Mouse (Mus musculus): ENCODE results near the gene Inpp5d.
A peak's percentile ranks its signal among the peaks of the same experiment; 100 is the strongest.

The Inpp5d gene

GRCm38 (mm10) chr1:87655101-87655500 is 35.0 kb downstream of the Inpp5d start:
- no peak for DNase-seq (ENCODE audit: low spot score in 2 of 2)

DNA sequence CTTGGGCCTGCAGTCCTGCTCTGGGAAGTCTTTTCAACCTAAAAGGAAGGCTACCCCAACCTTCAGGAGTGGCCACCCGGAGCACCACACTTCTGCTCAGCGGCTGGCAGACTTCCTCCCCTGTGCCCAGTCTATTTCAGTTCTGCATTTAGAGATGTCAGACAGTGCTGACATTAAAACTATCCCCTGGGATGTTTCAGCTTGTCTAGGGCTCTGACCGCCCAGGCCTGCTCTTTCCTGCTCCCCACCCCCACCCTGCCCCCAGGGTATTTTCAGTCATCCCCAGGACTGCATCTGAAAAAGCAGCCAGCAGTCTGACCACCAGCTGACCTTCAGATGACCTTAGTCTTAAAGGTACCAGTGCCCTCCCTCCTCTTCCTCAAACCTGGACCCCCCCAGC is 38.0 kb downstream of the Inpp5d start:
- peak; percentile 72 to 76 for DNase-seq (ENCODE audit: low spot score in 2 of 2)

DNA sequence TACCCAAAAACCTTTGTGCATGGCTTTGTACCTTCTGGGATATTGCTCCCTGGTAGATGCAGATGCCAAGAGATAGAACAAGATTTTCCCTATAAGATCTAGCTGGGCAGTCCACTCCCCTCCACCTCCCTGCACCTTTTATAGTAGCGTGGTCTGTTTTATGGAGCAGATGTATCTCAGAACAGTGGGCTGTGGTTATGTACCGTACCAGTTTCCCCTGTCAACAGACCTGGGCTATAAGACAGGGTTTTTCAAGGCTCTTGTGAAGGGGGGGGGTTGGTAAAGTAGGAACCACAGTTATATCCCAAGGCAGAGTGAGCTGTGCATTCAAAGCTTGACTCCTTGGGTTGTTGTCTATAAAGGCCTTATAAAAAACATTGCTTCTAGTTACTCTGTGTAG is 38.4 kb downstream of the Inpp5d start:
- DNase-seq (ENCODE audit: low spot score in 2 of 2), result no peak

GRCm38 (mm10) chr1:87658937-87659617 is 39.0 kb downstream of the Inpp5d start:
- DNase-seq (ENCODE audit: low spot score in 2 of 2), result peak; percentile 77 to 84

GRCm38 (mm10) chr1:87659618-87659960 is 39.5 kb downstream of the Inpp5d start:
- DNase-seq (ENCODE audit: low spot score in 2 of 2), result no peak

- no peak for DNase-seq (ENCODE audit: low spot score in 2 of 2)
Measured at GRCm38 (mm10) chr1:87660740-87661139, 40.6 kb downstream of the Inpp5d start.

DNA sequence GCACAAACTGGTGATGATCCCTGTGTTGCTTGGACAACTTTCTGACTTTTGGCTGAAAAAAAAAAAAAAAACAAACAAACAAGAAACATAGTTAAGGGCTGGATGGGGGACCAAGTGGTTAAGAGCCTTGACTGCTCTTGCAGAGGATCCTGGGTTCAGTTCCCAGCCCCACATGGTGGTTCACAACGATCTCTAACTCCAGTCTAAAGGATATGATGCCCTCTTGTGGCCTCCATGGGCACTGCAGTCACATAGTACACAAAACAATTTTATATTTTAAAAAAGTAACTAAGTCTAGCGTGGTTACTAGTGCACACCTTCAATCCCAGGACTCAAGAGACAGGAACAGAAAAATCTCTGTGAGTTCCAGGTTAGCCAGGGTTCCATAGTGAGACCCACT is 43.9 kb downstream of the Inpp5d start:
- no peak for DNase-seq (ENCODE audit: low spot score in 2 of 2)

DNA sequence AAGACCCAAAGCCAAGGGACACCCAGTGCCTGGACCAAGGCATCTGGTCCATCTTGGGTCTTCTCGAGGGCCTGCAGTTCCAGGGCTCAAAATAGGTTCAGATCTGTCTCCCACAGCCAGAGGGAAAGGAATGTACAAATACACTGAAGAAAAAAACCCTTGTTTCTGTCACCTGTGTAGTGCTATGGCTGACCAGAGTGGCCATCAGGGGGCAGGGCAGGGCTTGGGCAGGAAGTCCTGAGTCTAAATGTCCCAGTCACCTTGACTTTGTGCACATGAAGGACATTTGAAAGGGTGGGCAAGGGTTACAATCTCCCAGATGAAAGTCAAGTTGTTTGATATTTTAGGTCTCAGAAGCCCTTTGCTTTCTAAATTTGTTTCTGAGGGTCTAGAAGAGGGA is 46.9 kb downstream of the Inpp5d start:
- DNase-seq (ENCODE audit: low spot score in 2 of 2), result no peak

DNA sequence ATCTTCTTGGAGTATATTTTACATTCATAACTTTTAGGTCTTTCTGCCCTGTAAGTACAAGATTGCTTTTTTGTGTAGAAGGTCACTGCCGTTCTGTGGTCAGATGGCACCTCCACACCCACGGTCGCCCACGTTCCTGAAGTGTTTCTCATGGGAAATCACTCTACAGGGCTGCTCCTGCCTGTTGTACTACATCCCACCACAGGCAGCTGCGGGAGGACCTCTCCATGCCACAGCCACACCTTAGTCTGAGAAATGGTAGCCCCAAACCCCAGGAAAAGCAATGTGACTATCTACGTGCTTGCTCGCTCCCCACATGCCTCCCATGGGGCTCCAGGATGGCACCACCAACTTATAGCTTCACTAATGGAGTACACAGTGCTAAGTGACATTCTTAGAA is 48.2 kb downstream of the Inpp5d start:
- DNase-seq (ENCODE audit: low spot score in 2 of 2), result no peak

DNA sequence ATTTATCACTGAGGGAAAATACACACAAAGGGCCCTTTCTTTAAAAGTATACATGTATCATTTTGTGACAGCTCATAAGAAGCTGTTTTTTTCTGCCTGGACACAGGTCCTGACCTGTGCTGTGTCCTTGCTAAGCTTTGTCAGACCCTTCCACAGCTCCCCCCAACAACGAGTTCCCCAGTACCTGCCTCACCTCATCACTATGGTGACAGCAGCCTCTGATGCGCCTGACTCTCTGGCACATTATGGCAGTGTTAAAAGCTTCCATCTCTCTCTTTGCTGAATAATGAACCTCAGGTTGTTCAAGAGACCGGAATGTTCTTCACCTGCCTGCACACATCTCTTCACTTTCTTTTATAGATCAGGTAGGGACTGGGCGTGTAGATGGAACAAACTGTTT is 51.4 kb downstream of the Inpp5d start:
- DNase-seq (ENCODE audit: low spot score in 2 of 2), result no peak

DNA sequence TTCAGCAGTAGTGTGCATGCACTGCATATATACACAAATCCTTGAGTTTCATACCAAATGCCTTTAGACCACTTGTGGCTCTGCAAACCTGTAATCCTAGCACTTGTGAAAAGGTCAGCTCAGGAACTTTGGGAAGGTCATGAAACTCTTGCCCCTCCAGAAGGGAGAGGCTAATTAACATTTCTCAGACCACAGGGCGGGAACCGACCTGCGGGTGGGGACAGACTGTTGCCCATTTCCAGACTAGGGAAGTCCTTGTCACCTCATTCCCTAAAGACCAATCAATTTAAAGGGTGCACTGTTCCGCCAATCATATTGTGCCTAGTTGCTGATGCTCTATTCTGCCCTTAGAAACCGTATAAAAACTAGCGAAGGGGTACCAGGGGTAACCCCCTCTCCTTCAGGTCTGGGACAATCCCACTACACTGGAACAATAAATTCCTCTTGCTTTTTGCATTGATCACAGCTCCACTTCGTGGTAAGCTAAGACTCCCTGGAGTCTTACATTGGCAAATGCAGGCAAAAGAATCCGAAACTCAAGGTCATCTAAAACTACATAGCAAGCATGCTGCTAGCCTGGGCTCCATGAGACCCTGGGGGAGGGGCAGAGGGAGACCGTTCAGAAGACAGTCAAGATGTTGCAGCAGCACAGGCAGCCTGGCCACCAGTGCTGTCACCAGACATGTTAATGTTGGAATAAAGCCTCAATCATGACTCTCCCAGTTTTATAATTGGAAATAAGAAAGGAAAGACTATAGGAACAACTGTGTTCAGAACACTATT is 53.9 kb downstream of the Inpp5d start:
- DNase-seq (ENCODE audit: low spot score in 2 of 2), result no peak

- no peak for DNase-seq (ENCODE audit: low spot score in 2 of 2)
Measured at GRCm38 (mm10) chr1:87676006-87676405, 55.9 kb downstream of the Inpp5d start.

DNA sequence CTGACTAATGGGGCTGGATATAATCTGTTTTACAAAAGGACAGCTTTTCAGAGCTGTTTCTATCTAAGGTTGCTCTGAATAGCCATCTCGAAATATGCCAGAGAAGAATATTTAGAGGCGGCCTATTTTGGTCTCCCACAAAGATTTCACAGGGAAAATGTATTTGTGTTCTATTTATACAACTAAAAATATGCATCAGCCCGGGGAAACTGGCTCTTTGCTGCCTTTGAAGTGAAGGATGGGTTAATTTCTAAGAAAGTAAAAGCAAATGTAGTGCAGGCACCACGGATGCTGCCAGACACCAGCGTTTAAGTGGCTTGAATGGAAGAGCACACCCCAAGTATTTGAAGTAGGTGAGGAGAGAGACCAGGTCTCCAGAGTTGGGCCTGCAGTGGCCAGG is 59.0 kb downstream of the Inpp5d start:
- DNase-seq (ENCODE audit: low spot score in 2 of 2), result no peak

DNA sequence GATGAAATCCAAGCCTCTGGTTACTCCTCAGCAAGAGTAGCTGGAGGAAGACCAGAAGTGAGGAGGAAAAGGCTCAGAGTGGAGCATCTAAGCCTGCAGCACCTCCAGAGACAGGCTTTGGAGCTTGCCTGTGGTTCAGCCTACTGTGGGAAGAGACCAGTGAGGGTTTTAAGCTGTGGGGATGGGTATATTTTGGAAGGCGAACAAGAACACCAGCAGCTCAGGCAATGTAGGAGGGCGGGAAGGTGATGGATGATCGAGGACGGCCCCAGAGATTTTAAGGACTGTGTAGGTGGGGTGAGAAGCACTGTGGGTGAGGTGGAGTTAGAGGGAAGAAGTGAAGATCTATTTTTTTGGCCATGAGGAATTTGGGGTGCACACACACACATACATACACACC is 60.8 kb downstream of the Inpp5d start:
- DNase-seq (ENCODE audit: low spot score in 2 of 2), result no peak

- peak in 1 of 2 experiments; percentile 19 for DNase-seq (ENCODE audit: low spot score in 2 of 2)
Measured at GRCm38 (mm10) chr1:87682473-87682872, 62.4 kb downstream of the Inpp5d start.

GRCm38 (mm10) chr1:87684071-87684470 is 64.0 kb downstream of the Inpp5d start:
- DNase-seq (ENCODE audit: low spot score in 2 of 2), result no peak

GRCm38 (mm10) chr1:87684791-87685190 is 64.7 kb downstream of the Inpp5d start:
- no peak for DNase-seq (ENCODE audit: low spot score in 2 of 2)

DNA sequence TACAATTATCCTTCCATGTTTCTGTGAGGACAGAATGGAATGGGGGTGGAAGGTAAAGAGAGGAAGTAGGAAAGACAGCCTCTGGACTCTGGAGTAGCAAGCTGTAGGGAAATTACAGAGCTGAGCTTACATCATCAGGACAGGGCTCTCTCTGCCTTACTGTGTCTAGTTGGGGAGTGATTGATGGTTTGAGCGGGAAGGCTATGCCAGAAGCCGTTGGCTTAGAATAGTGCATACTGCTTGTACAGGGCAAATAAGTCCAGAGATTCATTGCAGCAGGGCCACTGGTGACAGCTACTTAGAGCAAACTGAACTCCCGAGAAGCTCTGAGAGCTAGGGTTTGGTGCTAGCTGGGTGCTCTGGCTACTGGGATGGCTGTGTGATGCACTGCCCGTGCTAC is 66.2 kb downstream of the Inpp5d start:
- DNase-seq (ENCODE audit: low spot score in 2 of 2), result no peak

- no peak for DNase-seq (ENCODE audit: low spot score in 2 of 2)
Measured at GRCm38 (mm10) chr1:87687009-87687408, 66.9 kb downstream of the Inpp5d start.

DNA sequence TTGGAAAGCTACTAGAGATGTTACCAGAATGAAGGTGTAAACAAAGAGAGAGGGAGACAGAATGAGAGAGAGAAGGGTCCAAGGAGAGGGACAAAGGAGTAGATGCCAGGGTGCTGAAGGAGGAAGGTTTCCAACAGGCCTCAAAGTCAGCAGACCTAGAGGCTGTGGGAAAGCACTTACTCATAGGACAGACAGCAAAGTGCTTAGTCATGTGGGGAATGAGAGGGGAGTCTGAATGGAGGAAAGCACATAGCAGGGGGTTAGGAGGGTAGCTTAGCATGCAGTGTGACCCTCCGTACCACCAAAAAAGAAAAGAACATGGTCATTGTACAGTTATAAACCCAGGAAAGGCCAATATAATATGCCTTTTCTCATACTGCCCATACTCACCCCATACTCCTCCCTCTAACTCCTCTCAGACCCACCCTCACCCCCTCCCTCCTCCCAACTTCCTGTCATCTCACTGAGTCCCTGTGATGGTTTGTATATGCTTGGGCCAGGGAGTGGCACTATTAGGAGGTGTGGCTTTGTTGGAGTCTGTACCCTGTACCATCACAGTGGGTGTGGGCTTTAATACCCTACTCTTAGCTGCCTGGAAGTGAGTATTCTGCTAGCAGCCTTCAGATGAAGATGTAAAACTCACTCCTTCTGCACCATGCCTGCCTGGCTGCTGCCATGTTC is 69.7 kb downstream of the Inpp5d start:
- DNase-seq (ENCODE audit: low spot score in 2 of 2), result no peak

DNA sequence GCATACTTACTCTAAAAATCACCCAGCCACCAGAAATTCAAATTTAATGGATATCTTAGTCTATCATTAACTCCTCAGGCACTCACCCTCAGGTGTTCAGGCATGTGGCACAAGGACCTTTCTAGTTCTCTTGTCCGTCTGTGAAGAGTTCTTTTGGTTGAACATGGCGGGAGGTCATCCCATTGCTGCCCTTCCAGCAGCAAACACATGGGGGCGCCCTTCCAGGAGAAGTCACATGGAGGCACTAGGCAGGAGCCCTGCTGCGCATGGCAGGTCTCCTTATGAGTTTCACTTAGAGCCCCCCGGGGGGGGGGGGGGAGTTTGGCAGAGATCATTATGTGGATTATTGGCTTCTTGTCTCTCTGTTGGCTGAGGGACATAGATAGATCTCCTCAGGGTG is 76.2 kb downstream of the Inpp5d start:
- peak; percentile 29 to 43 for DNase-seq (ENCODE audit: low spot score in 2 of 2)

DNA sequence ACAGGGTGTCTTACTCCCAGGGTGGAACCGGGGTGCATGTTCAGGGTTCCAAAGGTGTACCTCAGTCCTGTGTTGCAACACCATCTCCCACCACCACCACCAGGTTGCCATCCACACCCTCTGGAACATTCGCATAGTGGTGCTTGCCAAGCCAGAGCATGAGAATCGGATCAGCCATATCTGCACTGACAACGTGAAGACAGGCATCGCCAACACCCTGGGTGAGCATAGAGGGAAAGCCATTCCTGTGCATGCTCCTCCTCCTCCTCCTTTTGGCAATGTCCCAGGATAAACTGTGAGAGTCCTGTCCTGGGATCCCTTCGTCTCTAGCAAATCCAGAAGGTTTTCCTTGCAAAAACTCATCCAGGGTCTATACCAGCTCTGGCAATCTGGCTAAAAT is 77.9 kb downstream of the Inpp5d start:
- no peak for DNase-seq (ENCODE audit: low spot score in 2 of 2)

DNA sequence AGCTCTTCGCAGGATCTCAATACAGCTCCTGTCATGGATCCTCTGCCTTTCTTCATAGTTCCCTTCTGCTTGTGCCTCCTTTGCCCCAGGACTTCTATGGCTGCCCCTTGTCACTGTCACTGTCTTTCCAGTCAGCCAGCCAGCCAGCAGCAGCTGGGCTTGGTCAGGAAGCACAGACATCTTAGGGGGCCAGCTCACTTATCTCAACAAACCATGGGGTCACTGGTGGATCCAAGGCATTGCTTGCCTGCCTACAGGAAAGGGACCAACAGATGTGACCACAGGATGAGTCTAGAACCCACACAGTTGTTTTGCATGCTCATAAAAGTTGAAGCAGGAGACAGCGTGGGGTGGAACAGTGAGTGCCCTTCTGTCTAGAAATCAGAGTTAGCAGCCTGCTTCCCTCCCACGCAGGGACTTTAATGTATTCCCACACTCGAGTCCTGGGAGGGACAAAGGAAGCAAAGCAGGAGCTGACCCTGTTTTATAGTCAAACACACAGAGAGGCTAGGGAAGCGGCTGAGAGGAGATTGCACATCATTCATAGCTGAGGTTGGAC is 79.9 kb downstream of the Inpp5d start:
- no peak for DNase-seq (ENCODE audit: low spot score in 2 of 2)
